Mouse (Mus musculus) midbrain, postnatal 0 days (tissue): ENCODE measurements around the gene Sorl1. TPM values are rescaled to one million over a fixed set of nuclear protein-coding genes. Genes with fewer than 3 reads are reported as not detected.

Experiments used
- ATAC-seq: fragments of 200-750 bp; cut with Nextera tagmentation; 2 replicates; pipeline ENCODE4 v1.8.0; 2017; ENCODE audit warnings: moderate number of reproducible peaks, mild to moderate bottlenecking, moderate TSS enrichment, moderate library complexity; ENCODE audit not compliant: low FRiP score
- DNase-seq: peaks from one replicate; pipeline ENCODE4 v3.0.0-alpha.2; 2015; ENCODE audit warnings: low spot score
- H3K27ac ChIP-seq: fragments of 300-500 bp; sonication (generic); 2 replicates; pipeline ENCODE4 v1.5.1; 2014; ENCODE audit warnings: low read depth, mild to moderate bottlenecking, low read length, mixed read lengths
- H3K27me3 ChIP-seq: fragments of 300-500 bp; sonication (generic); 2 replicates; pipeline ENCODE4 v1.6.1; 2014; ENCODE audit warnings: low read length, control low read depth, mixed read lengths; ENCODE audit not compliant: insufficient read depth
- H3K36me3 ChIP-seq: fragments of 300-500 bp; sonication (generic); 2 replicates; pipeline ENCODE4 v1.6.1; 2014; ENCODE audit warnings: low read length, control low read depth, mixed read lengths; ENCODE audit not compliant: insufficient read depth
- H3K4me1 ChIP-seq: fragments of 300-500 bp; sonication (generic); 2 replicates; pipeline ENCODE4 v1.6.1; 2014; ENCODE audit warnings: mild to moderate bottlenecking, control low read depth, antibody characterized with exemption, low read length, mixed read lengths; ENCODE audit not compliant: insufficient read depth
- H3K4me2 ChIP-seq: fragments of 300-500 bp; sonication (generic); 2 replicates; pipeline ENCODE4 v1.6.1; 2014; ENCODE audit warnings: low read depth, mild to moderate bottlenecking, low read length, mixed read lengths; ENCODE audit not compliant: poor library complexity, severe bottlenecking
- H3K4me3 ChIP-seq: fragments of 300-500 bp; sonication (generic); 2 replicates; pipeline ENCODE4 v1.5.1; 2014; ENCODE audit warnings: low read depth, mild to moderate bottlenecking, low read length, moderate library complexity
- H3K9ac ChIP-seq: fragments of 300-500 bp; sonication (generic); replicated peaks from 2 replicates; pipeline ENCODE4 v1.6.1; 2014; ENCODE audit warnings: mild to moderate bottlenecking, low read length, moderate library complexity, mixed read lengths; ENCODE audit not compliant: poor library complexity, severe bottlenecking
- H3K9me3 ChIP-seq: fragments of 300-500 bp; sonication (generic); 2 replicates; pipeline ENCODE4 v1.6.1; 2016; ENCODE audit warnings: low read length, control low read depth
- CTCF ChIP-seq: IDR thresholded peaks from 2 replicates; pipeline ENCODE4 v1.5.1; 2016; ENCODE audit warnings: antibody characterized with exemption, mild to moderate bottlenecking
- WGBS: fragments of 180-500 bp; shearing (Covaris S2); extraction: QIAGEN DNeasy Blood & Tissue Kit; methylation state at CpG from one replicate; pipeline ENCODE4 v1.1.7; 2014; 5-methylcytosine and 5-hydroxymethylcytosine counted together
- polyA plus RNA-seq: library from polyadenylated mRNA; unstranded; fragments of >200 nt; fragmentation: Nextera tagmentation; extraction: Ambion mirVana; gene quantifications from 2 replicates; pipeline ENCODE4 v1.2.1, GENCODE M21; 2015
- total RNA-seq: library from RNA; depleted of rRNA; stranded (reverse); fragments of >200 nt; gene quantifications from 2 replicates; pipeline ENCODE4 v1.2.3, GENCODE M21; 2014

Gene Sorl1
- total and polyA plus RNA-seq, 2 experiments from 2014 or later = 7.1 to 24.8 TPM

- ATAC-seq = no peak
- Histone ChIP-seq H3K9me3 (no peaks in the 10 kb centered on the region), H3K4me1 (no peaks in the 10 kb centered on the region), H3K4me3 (no peak overlapping the region), H3K27ac (no peak overlapping the region), H3K9ac (no peak overlapping the region), H3K27me3 (no peaks in the 10 kb centered on the region), H3K4me2 (no peak overlapping the region), H3K36me3 (no peaks in the 10 kb centered on the region)
- WGBS = 66% methylated on average over 4 of the region's 4 CpGs
- no peak for TF ChIP-seq CTCF
- DNase-seq = no peak
These were observed 23.9 kb upstream of the Sorl1 start for GRCm38 (mm10) chr9:42148036-42148435.

DNA sequence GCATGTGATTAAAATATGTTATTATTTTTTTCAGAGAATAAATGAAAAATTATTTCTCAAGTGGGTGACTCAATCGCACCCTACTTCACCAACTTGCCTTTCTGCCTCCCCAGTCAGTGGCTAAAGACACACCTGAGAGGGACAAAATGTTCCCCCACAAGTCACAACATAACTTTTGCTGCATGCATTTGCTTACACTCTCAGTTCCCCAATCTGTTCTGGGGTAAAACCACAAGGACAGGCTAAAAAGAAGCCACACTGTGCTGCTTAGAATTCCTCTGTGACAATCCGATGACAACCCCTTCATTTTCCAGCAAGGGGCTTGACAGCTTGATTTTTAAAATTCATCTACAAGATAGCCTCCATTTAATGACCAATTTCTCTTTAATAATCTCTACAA, 22.4 kb upstream of the Sorl1 start:
- Histone ChIP-seq H3K4me2 (no peak overlapping the region), H3K4me1 (no peaks in the 10 kb centered on the region), H3K9me3 (no peaks in the 10 kb centered on the region), H3K27ac (no peak overlapping the region), H3K4me3 (no peak overlapping the region), H3K27me3 (no peaks in the 10 kb centered on the region), H3K36me3 (no peaks in the 10 kb centered on the region), H3K9ac (no peak overlapping the region)
- 83% methylated on average over 2 of the region's 2 CpGs for WGBS
- no peak for TF ChIP-seq CTCF
- ATAC-seq (no peak), DNase-seq (no peak)

DNA sequence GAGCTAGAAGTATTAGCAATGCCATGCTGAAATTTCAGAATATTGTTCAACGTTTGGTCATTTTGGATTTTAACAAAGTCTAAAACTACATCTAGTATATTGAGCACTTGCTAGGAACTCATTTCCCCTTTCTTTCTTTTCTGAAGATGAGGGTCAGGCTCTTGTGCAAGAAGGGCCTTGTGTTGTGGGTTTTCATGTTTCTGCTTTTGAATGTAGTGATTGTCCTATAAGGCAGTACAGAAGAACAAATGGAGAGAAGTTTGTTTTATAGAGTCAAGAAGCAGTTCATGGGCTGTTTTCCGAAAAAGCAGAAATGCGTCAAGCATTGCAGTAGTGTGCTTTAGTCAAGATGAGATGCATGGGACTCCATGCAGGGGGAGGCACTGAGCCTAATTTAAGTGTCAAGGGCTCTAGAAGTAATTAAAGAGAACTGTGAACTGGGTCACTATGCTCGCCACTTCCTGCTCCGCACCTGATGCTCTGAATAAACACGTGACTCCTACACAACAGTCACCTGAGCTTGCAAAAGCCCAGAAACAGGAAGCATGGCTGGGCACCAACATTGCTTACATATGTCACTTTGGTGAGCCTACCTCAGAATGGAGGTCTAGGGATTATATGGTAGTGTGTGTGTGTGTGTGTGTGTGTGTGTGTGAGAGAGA, 17.6 kb upstream of the Sorl1 start:
- Histone ChIP-seq H3K9ac (no peak overlapping the region), H3K9me3 (no peaks in the 10 kb centered on the region), H3K4me3 (no peak overlapping the region), H3K4me1 (no peaks in the 10 kb centered on the region), H3K27ac (no peak overlapping the region), H3K36me3 (no peaks in the 10 kb centered on the region), H3K4me2 (no peak overlapping the region), H3K27me3 (no peaks in the 10 kb centered on the region)
- WGBS = 90% methylated on average over 6 of the region's 6 CpGs
- TF ChIP-seq CTCF = no peak
- no peak for ATAC-seq
- DNase-seq = no peak

DNA sequence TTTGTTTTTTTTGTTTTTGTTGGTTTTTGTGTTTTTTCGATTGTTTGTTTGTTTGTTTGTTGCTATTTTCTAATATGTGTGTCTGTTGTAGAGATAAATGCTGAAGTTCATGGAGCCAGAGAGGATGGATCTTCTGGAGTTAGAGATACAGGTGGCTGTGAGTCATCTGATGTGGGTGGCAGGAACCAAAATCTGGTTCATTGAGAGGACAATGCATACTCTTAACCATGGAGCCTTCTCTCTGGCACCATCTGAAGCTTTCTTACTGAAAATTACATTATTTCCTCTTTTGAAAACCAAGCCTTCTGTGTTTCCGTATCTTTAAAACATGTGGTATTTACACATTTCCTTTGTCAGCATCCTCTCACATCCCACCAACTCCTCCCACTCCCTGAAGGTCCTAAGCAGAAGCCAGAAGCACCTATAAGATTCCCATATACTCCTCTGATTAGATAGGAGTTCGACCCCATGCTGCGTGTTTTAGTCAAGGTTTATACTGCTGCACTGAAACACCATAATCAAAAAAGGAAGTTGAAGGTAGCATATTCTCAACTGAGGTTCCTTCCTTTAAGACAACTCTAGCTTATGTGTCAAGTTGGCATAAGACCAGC, 14.3 kb upstream of the Sorl1 start:
- no peaks in the 10 kb centered on the region for H3K4me1 ChIP-seq
- 86% methylated on average over 4 of the region's 4 CpGs for WGBS
- H3K4me2 ChIP-seq = no peak overlapping the region
- H3K36me3 ChIP-seq = no peaks in the 10 kb centered on the region
- no peaks in the 10 kb centered on the region for H3K27me3 ChIP-seq
- H3K27ac ChIP-seq = no peak overlapping the region
- H3K9ac ChIP-seq = no peak overlapping the region
- H3K9me3 ChIP-seq = no peaks in the 10 kb centered on the region
- no peak for DNase-seq
- ATAC-seq = no peak
- no peak overlapping the region for H3K4me3 ChIP-seq
- TF ChIP-seq CTCF = no peak

DNA sequence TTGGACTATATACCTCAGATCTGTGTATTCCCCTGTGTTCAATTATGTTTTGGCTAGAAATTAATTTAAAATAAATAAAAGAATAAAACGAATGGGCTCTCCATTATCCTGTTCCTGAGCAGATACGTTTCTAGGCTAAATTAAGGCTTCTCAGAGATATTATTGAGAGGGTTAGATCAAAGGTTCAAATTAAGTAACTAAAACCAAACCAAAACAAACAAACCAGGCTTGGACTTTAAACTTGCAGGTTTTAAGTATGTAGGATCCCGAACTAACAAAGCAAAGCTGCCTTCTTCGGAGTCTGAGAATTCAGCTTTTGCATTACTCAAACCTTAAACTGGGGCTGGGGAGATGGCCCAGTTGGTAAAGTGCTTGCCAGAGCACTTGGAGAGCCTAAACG, 13.5 kb upstream of the Sorl1 start:
- Histone ChIP-seq H3K27ac (no peak overlapping the region), H3K27me3 (no peaks in the 10 kb centered on the region), H3K9ac (no peak overlapping the region), H3K9me3 (no peaks in the 10 kb centered on the region), H3K4me3 (no peak overlapping the region), H3K4me2 (no peak overlapping the region), H3K36me3 (no peaks in the 10 kb centered on the region), H3K4me1 (no peaks in the 10 kb centered on the region)
- TF ChIP-seq CTCF = no peak
- WGBS = 81% methylated on average over 5 of the region's 5 CpGs
- DNase-seq = no peak
- no peak for ATAC-seq
